Mouse (Mus musculus) brown adipose tissue, adult 24 weeks (tissue): ENCODE measurements at regions not wholly inside any gene's neighbourhood (a gene's known extent, or its start where the extent isn't known, plus 50 kb on each side); places are given as distances from the start of the nearest gene placed in this dataset.

Experiments
- H3K27ac ChIP-seq: fragments of 200-500 bp; replicated peaks from 2 replicates; pipeline ENCODE4 v1.5.1; 2012; ENCODE audit warnings: low read depth, mild to moderate bottlenecking, low read length
- H3K4me1 ChIP-seq: fragments of 200-500 bp; 2 replicates; pipeline ENCODE4 v1.6.1; 2012; ENCODE audit warnings: low read length, mixed read lengths; ENCODE audit not compliant: control insufficient read depth, insufficient read depth, insufficient read length
- H3K4me3 ChIP-seq: fragments of 200-500 bp; 2 replicates; pipeline ENCODE4 v1.5.1; 2012; ENCODE audit warnings: low read depth, mild to moderate bottlenecking, low read length, moderate library complexity; ENCODE audit not compliant: insufficient read depth

GRCm38 (mm10) chr17:50391207-50391606, 97.8 kb upstream of the Dazl start:
- Histone ChIP-seq H3K27ac (no peak overlapping the region), H3K4me1 (no peaks in the 10 kb centered on the region), H3K4me3 (no peak overlapping the region)

- H3K27ac ChIP-seq = no peak overlapping the region
- no peaks in the 10 kb centered on the region for H3K4me1 ChIP-seq
- no peak overlapping the region for H3K4me3 ChIP-seq
Observed at GRCm38 (mm10) chr17:50391996-50392395, 98.6 kb upstream of the Dazl start.

GRCm38 (mm10) chr17:50392428-50392827, 99.0 kb upstream of the Dazl start:
- H3K27ac ChIP-seq = no peak overlapping the region
- H3K4me1 ChIP-seq = no peaks in the 10 kb centered on the region
- H3K4me3 ChIP-seq = no peak overlapping the region

- H3K4me1 ChIP-seq = no peaks in the 10 kb centered on the region
- no peak overlapping the region for H3K4me3 ChIP-seq
- no peak overlapping the region for H3K27ac ChIP-seq
Observed at GRCm38 (mm10) chr17:50392966-50393365, 99.5 kb upstream of the Dazl start.

- Histone ChIP-seq H3K4me3 (no peak overlapping the region), H3K4me1 (no peaks in the 10 kb centered on the region), H3K27ac (no peak overlapping the region)
Observed at GRCm38 (mm10) chr17:50393698-50394097, 100.3 kb upstream of the Dazl start.

- Histone ChIP-seq H3K27ac (no peak overlapping the region), H3K4me1 (no peaks in the 10 kb centered on the region), H3K4me3 (no peak overlapping the region)
Observed at GRCm38 (mm10) chr17:50394801-50395200, 101.4 kb upstream of the Dazl start.

GRCm38 (mm10) chr17:50395669-50396068, 102.2 kb upstream of the Dazl start:
- no peak overlapping the region for H3K4me3 ChIP-seq

GRCm38 (mm10) chr17:50397324-50397723, 103.9 kb upstream of the Dazl start:
- Histone ChIP-seq H3K27ac (no peak overlapping the region), H3K4me1 (no peaks in the 10 kb centered on the region), H3K4me3 (no peak overlapping the region)

More at GRCm38 (mm10) chr17:50395669-50396068, 102.2 kb upstream of the Dazl start:
- H3K4me1 ChIP-seq = no peaks in the 10 kb centered on the region
- H3K27ac ChIP-seq = no peak overlapping the region

GRCm38 (mm10) chr17:50407249-50407990, 101.8 kb upstream of the Plcl2 start:
- Histone ChIP-seq H3K4me3 (no peak overlapping the region), H3K4me1 (no peaks in the 10 kb centered on the region), H3K27ac (no peak overlapping the region)

- H3K4me3 ChIP-seq = no peak overlapping the region
- no peaks in the 10 kb centered on the region for H3K4me1 ChIP-seq
- no peak overlapping the region for H3K27ac ChIP-seq
Observed at GRCm38 (mm10) chr17:50408581-50408980, 100.6 kb upstream of the Plcl2 start.

- Histone ChIP-seq H3K4me1 (no peaks in the 10 kb centered on the region), H3K4me3 (no peak overlapping the region)
Observed at GRCm38 (mm10) chr17:50409271-50409670, 99.9 kb upstream of the Plcl2 start.

GRCm38 (mm10) chr17:50409895-50410294, 99.3 kb upstream of the Plcl2 start:
- Histone ChIP-seq H3K4me3 (no peak overlapping the region), H3K4me1 (no peaks in the 10 kb centered on the region), H3K27ac (no peak overlapping the region)

More at GRCm38 (mm10) chr17:50409271-50409670, 99.9 kb upstream of the Plcl2 start:
- no peak overlapping the region for H3K27ac ChIP-seq

- H3K27ac ChIP-seq = no peak overlapping the region
- no peaks in the 10 kb centered on the region for H3K4me1 ChIP-seq
- H3K4me3 ChIP-seq = no peak overlapping the region
Observed at GRCm38 (mm10) chr17:50410296-50410695, 98.9 kb upstream of the Plcl2 start.

- no peak overlapping the region for H3K4me3 ChIP-seq
- H3K4me1 ChIP-seq = no peaks in the 10 kb centered on the region
- no peak overlapping the region for H3K27ac ChIP-seq
Observed at GRCm38 (mm10) chr17:50412446-50412845, 96.8 kb upstream of the Plcl2 start.

GRCm38 (mm10) chr17:50413916-50414315, 95.3 kb upstream of the Plcl2 start:
- H3K4me1 ChIP-seq = no peaks in the 10 kb centered on the region
- H3K27ac ChIP-seq = no peak overlapping the region
- H3K4me3 ChIP-seq = no peak overlapping the region

GRCm38 (mm10) chr17:50415331-50416005, 93.7 kb upstream of the Plcl2 start:
- no peak overlapping the region; the same call in 1 of the 2 replicates for H3K27ac ChIP-seq
- H3K4me1 ChIP-seq = no peaks in the 10 kb centered on the region
- no peak overlapping the region for H3K4me3 ChIP-seq
